Mouse (Mus musculus) ES-E14 (cell line): ENCODE results near the gene Polr2h.

Source experiments
- CHD2 ChIP-seq: IDR thresholded peaks from 2 replicates; pipeline ENCODE4 v1.6.1; 2014; ENCODE audit warnings: mild to moderate bottlenecking, low read depth, low read length, inconsistent platforms
- HCFC1 ChIP-seq: IDR thresholded peaks from 2 replicates; pipeline ENCODE4 v1.6.1; 2012; ENCODE audit warnings: low read length, inconsistent platforms, borderline replicate concordance; ENCODE audit not compliant: insufficient read depth
- ZNF384 ChIP-seq: IDR thresholded peaks from 2 replicates; pipeline ENCODE4 v1.6.1; 2012; ENCODE audit warnings: low read depth, low read length, inconsistent platforms

DNA sequence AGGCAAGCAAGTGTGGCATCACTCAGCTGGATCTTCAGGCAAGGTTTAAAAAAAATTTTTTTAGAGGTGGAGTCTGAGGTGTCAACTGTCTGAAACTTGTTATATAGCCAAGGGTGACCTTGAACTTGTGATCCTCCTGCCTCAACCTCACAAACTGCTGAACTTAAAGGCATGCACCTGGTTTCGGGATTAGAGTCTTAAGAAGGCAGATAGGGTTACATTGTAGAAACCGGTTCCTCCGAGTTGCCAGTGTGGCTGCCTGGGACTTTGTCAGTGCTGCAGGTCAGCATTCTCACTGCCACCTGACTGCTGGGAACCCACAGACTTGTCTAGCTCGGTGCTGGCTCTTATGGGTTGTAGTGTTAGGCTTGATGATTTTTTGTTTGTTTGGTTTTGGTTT lies 5.8 kb downstream of the Polr2h start:
- TF ChIP-seq HCFC1 (no peak), CHD2 (no peak), ZNF384 (no peak)
